Mouse (Mus musculus): ENCODE data around the gene Magi2.

- TF ChIP-seq CTCF (IDR thresholded peaks at IDR 0.05; ENCODE audit: low read depth), result no peak
- TF ChIP-seq EP300 (IDR thresholded peaks at IDR 0.05; ENCODE audit: low read depth), result no peak
Measured at GRCm38 (mm10) chr5:19227281-19227680, 445 bp downstream of the Magi2 start.
